Mouse (Mus musculus): Measurements from ENCODE around the gene Styk1.

- TF ChIP-seq CTCF (IDR thresholded peaks at IDR 0.05): no peak
- TF ChIP-seq EP300 (IDR thresholded peaks at IDR 0.05): no peak
These were observed 14.1 kb downstream of the Styk1 start for GRCm38 (mm10) chr6:131339309-131339708.

All from lung, postnatal 0 days (tissue).